Mouse (Mus musculus) inflammation-experienced regulatory T-cells, adult 16 weeks (primary cell): ENCODE data around the gene Ccdc146. TPM values are rescaled to one million over a fixed set of nuclear protein-coding genes. Genes with fewer than 3 reads are reported as not detected.

Experiments
- polyA plus RNA-seq: library from polyadenylated mRNA; unstranded; fragments of 100-300 nt; shearing (Covaris generic); gene quantifications from one replicate; pipeline ENCODE4 v1.2.1, GENCODE M21; 2017

Ccdc146 gene
- polyA plus RNA-seq: 0.17 TPM

DNA sequence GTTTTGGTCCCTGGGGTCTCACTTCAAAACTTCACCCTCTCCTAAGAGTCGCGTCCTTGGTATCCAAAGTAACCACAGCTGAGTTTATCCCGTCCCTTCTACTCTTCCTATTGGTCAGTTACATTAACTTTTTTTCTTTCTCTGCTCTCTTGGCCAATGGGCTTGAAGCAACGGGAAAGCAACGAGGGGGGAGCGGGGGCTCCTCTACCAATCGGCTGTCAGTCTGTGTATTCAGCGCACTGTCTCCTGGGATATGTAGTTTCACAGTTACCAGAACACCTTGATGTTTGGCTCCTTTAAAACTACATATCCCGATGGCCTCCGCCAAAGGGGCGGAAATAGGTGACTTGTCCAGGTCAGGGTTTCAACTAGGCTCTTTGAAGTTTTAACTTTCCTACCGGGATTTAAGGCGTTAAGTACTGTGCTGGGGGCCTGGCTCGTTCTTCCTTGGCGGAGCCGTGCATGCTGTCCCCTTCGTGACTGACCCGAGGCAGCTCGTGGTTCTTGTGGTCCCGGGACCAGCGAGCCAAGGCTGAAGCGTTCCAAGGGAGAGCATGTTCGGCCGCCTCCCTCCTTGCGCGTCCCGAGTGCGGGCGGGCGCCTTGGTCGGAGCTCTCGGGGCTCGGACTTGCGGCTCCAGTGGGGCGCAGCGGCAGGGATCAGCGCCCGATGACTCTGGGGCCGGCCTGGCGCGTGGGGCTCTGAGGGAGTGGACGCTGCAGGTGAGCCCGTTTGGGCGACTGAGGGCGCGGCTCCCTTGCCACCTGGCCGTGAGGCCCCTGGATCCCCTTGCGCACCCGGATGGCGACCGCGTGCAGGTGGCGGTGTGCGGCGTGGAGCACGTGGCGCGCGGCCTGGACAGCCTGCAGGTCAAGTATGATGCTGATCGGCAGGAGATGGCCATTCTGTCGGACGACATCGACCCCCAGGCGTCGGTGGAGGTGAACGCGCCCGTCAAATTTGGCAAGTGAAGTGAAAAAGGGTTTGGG, at the start of gene Ccdc146, which contains the start of gene Fam185a:
Gene Ccdc146 (minus strand): TSS at position 64 of the 989 bp plus-strand sequence.
Gene Fam185a (plus strand): TSS at position 345 of the 989 bp plus-strand sequence.

DNA sequence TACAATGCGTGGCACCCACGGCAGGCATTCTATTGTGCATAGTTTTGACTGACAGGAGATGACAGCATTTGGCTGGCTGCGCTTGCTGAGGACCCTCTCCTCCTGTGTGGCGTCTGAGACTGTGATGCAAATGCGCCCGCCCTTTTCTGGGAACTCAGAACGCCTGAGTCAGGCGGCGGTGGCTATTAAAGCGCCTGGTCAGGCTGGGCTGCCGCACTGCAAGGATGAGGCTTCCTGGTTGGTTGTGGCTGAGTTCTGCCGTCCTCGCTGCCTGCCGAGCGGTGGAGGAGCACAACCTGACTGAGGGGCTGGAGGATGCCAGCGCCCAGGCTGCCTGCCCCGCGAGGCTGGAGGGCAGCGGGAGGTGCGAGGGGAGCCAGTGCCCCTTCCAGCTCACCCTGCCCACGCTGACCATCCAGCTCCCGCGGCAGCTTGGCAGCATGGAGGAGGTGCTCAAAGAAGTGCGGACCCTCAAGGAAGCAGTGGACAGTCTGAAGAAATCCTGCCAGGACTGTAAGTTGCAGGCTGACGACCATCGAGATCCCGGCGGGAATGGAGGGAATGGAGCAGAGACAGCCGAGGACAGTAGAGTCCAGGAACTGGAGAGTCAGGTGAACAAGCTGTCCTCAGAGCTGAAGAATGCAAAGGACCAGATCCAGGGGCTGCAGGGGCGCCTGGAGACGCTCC, 51.8 kb downstream of the Ccdc146 start, which contains the start of gene Fgl2:
Gene Fgl2 (plus strand): TSS at position 150 of the 687 bp plus-strand sequence.

Other genes starting within 250 kb of the Ccdc146 start
- gene Gsap, start 238.4 kb downstream of the Ccdc146 start, polyA plus RNA-seq: 52.2 TPM
- gene Fgl2, start 52.0 kb downstream of the Ccdc146 start, polyA plus RNA-seq: 60.0 TPM
- gene Fam185a, start 281 bp upstream of the Ccdc146 start, polyA plus RNA-seq: 4.1 TPM
- gene Lrrc17, start 118.9 kb upstream of the Ccdc146 start, polyA plus RNA-seq: not detected
- not detected for gene Fbxl13, start 221.0 kb upstream of the Ccdc146 start, polyA plus RNA-seq
- 33.2 TPM for gene Armc10, start 221.1 kb upstream of the Ccdc146 start, polyA plus RNA-seq